Mouse (Mus musculus) lung, adult 18-20 months (tissue): ENCODE measurements at regions not wholly inside any gene's neighbourhood (a gene's known extent, or its start where the extent isn't known, plus 50 kb on each side); places are given as distances from the start of the nearest gene placed in this dataset.

ENCODE experiments used
- DNase-seq, 2 experiments: peaks; one replicate each; pipeline ENCODE4 v3.0.0; 2022; ENCODE audit warnings: mixed read lengths in 2 of 2

- no peak for DNase-seq
These were observed 92.0 kb downstream of the Cdc5l start for GRCm38 (mm10) chr17:45341573-45341972.

DNA sequence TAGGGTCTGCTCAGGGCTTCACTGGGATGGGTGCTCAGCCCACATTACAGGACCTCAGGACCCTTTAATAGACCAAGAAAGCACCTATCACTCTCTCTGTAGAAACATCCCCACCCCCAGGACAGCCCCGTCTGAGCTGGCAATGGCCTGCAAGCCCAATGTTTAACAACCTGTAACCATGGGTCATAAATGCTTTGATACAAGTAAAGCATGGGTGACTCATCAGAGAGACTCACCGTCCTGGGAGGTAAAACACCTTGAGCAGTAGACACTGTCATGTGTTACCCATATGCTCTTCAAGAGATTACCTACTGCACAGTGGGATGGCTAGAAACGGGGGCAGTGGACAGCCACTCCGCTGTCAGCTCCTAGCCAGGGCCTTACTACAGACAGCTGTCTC is 92.7 kb downstream of the Cdc5l start:
- no peak for DNase-seq

- DNase-seq, result no peak
These were observed 94.3 kb downstream of the Cdc5l start for GRCm38 (mm10) chr17:45339226-45339625.

DNA sequence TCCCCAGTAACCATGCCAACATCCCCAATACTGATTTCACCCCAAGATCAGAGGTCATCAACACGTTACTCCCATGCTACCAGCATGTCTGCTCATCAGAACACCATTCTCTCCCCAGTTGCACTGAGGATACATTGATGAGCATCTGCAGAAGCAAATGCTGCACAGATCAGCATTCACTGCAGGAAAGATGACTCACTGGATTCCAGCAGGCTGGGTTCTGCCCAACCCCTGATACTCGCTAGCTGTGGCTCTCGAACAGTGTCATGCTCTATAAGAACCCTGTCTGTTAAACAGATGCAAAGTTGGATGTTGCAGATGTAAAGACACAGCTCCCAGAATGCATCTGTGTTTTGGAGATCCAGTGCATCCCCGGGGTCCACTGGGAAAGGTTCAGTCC is 95.5 kb downstream of the Cdc5l start:
- no peak for DNase-seq

- no peak for DNase-seq
These were observed 97.9 kb downstream of the Cdc5l start for GRCm38 (mm10) chr17:45335586-45336151.

DNA sequence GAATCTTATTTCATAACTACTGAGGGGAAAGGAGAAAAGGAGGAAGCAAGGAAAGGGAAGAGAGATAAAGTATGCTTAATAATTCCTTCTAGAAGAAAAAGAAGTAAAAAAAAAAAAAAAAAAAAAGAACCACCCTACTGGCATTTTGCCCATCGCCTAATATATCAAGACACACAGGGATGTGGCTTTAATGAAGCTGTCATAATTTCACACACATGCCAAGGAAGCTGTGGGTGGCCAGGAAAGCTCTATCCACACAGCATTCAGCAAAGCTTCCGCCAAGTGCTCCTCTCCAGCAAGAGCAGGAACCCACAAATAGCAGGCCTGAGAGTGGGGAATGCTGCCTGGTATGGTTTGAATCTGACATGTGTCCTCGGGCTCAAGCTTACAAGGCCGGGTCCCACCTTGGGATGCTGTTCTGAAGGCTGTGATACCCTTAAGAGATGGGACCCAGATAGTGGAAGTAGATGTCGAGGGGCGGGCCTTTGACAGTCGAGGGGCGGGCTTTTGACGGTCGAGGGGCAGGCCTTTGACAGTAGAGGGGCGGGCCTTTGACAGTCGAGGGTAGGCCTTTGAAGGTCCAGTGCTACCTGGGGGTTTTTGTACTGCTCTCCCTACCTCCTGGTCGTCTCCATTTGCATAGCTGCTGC is 98.7 kb downstream of the Cdc5l start:
- DNase-seq, result no peak

- no peak for DNase-seq
These were observed 101.2 kb downstream of the Cdc5l start for GRCm38 (mm10) chr17:45332321-45332720.

DNA sequence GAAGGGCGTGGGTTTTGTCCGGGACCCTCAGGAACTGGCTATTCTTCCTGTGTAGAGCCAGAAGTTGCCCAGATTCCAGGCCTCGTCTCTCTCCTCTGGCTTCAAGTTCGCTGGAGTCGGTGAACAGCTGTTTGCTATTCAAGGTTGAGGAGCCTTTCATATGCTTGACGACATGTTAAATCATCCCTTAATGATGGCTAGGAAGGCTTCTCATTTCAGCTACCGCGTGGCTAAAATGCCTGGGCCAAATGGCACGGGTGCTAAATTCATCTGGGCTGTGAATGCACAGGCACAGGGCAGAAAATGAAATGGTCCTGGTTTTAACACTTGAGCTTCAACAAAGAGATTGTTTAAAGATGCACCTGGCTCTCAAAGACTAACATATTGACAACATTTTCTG is 104.3 kb downstream of the Cdc5l start:
- DNase-seq, result no peak

DNA sequence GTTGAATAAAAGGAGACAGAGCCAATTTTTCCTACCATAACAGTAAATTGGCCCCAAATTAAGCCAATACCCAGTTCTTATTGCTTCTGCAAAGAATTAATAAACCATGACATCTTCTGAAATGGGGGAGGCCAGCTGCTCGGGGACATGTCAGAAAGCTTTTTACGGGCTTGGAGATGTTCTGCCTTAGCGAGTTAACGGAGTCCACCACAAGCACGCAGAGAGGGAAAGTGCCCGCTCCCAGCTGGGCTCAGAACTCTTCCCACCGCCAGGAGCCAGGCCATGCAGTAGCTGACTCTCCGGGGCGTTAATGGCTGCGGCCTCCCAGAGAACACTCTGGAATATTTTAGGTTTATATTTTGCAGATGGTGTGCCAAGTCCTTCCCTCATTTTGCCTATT is 106.8 kb downstream of the Cdc5l start:
- DNase-seq, result no peak

GRCm38 (mm10) chr17:45326173-45326572 is 107.4 kb downstream of the Cdc5l start:
- no peak for DNase-seq

GRCm38 (mm10) chr17:45322842-45323241 is 110.7 kb downstream of the Cdc5l start:
- no peak for DNase-seq

DNA sequence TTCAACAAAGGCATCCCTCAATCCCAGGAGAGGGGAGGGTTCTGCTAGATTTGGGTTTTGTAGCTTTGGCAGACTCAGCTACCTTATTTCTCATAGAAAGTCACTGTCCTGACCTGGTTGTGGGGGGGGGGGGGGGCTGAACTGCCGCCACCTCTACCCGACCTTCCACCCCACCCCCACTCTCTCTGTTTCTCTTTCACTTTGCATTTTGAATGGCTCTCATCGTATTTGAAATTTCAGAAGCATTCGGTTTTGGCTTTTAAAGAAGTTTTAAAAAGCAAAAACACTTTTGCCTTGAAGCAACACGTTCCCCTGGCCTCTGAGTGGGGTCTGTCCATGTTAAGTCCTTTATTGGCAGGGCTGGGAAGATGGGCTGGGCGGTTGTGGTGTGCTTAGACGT is 113.5 kb downstream of the Cdc5l start:
- no peak for DNase-seq

DNA sequence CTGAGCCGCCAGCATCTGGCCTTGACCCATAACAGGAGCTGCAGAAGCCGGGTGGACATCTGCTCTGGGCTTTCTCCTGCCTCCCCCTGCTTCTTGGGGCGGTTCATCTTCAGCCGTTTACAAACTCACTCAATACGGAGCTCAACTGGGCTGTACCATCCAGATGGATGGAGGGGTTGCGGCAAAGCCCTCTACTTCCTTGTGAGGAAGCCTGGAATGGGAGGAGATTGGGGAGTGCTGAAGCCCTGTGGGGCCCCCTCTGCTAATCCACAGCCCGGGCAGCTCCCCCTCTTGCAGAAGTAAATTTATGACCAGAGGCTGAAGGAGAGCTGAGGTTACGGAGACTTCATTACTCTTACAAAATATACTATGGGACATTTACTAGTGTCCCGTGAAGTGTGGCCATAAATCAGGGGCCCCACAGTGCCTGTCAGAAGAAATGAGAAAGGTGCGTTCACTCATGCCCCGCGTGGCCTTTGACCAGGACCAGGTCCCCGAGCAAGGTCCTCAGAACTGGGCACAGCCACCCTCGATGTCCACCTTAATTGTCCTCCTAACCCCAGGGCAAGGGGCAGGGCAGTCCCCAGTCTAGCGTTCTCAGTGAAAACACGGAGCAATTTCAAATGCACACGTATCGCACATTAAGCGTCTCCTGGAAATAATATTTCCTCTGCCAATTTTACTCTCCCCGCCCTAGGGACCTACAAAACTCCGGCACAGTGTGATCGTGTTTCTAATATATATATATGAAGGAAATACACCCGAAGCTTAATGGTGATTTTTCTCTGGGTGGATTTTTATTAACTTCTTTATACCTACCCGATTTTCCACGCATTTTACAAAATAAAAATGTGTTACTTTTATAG is 115.1 kb downstream of the Cdc5l start:
- no peak for DNase-seq

DNA sequence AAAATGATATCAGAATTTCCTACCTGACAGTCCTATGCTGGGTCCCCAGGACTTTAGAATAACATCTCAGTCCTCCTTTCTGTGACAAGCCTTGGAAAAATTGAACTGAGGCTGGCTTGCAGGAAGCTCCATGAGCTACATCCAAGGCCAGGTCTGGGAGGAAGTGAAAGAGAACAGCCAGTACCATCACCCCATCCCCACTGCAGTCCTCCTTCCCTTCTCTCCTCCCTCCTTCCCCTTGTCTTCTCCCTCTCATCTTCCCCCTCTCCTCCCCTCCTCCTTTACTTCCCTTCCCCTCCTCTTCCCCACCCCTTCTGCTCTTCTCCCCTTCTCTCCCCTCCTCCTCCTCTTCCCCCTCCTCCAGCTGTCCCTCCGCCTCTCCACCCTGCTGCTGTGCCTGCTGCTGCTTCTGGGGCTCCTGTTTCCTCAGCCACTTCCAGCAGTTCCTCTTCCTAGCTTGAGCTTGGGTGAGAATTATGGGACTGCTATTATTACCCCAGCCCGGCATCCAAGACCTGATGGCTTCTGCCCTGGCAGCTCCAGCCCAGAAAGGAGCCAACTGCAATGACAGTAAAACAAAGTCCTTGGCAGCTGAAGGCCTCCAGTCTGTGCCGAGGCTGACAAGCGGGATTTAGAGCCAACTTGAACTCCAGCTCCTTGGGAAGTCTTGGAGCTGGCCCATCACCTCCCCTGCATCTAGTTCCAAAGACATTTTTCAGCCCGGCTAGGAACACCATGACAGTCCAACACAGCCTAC is 120.8 kb downstream of the Cdc5l start:
- peak; percentile 37 to 47 for DNase-seq

GRCm38 (mm10) chr17:45306506-45306905 is 127.0 kb downstream of the Cdc5l start:
- no peak for DNase-seq

GRCm38 (mm10) chr17:45303183-45303582 is 130.4 kb downstream of the Cdc5l start:
- no peak for DNase-seq

- DNase-seq, result no peak
These were observed 135.2 kb downstream of the Cdc5l start for GRCm38 (mm10) chr17:45298355-45298754.

- DNase-seq, result no peak
These were observed 135.7 kb downstream of the Cdc5l start for GRCm38 (mm10) chr17:45297860-45298259.

DNA sequence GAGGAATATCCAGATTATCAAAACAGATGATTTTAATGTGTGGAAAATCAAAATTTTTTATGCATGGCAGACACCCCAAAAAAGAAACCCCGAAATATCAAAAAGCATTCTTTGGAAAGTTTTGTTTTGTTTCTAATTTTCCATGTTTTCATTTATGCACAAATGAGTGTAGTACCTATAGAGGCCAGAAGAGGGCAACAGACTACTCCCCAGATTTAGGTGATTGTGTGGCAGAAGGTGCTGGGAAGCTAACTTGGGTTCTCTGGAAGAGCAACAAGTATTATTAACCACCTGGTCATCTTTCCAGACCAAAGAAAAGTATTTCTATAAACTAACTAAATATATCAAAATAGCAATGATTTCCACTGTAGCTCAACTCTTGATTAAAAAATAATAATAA is 137.2 kb downstream of the Cdc5l start:
- DNase-seq, result no peak

DNA sequence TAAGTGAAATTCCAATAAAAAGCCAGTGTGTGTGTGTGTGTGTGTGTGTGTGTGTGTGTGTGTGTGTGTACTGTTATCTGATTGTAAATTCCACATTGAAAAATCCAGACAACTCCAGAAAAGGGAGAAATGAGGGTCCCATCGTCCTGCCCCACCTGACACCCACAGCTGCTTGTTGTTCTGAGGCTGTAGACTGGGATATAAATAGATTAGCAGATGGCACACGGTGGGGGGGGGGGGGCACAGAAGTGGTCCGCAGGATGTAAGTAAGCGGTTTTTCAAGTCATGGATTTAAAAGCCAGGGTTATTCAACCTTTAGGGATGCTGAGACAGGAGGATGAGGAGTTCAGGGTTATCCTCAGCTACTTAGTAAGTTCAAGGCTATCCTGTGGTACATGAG is 138.7 kb downstream of the Cdc5l start:
- DNase-seq, result no peak

GRCm38 (mm10) chr17:45294256-45294865 is 139.2 kb downstream of the Cdc5l start:
- DNase-seq, result no peak

DNA sequence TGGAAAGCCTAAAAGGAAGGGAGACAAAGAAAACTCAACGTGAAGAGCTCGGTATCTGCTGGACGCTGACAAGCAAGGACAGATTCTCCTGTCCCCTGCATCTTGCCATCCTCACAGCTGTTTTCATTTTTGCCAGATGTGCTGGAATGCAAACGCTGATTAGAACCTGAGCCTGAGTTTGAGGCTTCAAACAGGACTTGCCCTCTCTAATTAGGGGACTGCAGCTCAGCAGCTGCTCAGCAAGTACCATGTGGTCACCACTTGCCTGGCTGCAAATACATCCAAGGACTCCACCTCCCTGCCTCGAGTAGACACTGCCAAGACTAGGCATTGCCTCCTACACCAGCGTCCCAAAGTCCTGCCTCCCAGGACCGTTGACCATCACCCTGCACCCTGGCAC is 140.7 kb downstream of the Cdc5l start:
- no peak for DNase-seq

DNA sequence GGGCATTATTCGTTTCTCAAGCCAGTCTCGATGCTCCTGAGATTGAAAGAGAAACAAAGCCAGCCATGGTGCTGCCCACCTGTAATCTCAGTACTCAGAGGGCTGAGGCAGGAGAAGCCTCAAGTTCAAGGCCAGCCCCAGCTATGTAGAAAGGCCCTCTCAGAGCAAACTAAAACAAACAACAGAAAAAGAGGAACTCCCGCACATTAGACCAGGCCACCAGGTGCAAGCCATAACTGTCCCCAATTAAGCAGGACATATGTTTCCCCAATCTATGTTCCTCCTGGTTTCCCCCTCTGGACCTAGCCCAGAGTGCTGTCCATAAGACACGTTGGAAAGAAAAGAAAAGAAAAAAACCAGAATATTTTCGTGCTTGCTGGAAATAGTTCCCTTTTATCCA is 142.5 kb downstream of the Cdc5l start:
- DNase-seq, result no peak
